In the genomic region with DNA sequence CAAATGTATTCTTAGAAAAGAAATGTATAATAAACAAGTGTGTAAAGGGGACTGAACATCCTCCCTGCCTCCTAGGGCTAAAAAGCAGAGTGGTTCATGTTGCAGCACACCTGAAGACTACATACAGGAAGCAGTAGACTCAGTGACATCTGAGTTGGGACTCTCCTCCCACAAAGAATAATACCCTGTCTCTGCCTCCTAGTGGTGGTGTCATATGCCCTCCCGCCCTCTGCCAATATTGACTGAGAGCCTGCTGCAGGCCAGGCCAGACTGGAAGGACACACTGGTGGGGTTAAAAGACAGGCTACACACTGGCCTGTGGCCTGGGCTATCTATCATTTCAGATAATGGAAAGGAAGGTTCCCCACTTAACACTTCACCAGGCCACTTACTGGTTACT, we compare ENCODE assay signal across 9 mouse cellular contexts. TPM values are rescaled to one million over a fixed set of nuclear protein-coding genes. Genes with fewer than 3 reads are reported as not detected.
DNase-seq lines count a peak whose midpoint lies in the region; ATAC-seq and TF ChIP-seq lines count a peak whose summit lies in the region.
"Had no signal": no experiment of that assay in that cellular context is flagged by ENCODE, and none has a peak within 500 bp of the region (broad histone marks: within the 10 kb centered on the region; RNA-seq: fewer than 3 reads in every experiment).

No protein-coding gene starts in this region.

- H3K36me3 ChIP-seq in kidney, adult 2 months (ENCODE audit: control insufficient read depth, insufficient read depth, low read length), result no peaks in the 10 kb centered on the region
- peaks cover 23% of the 10 kb centered on the region for H3K36me3 ChIP-seq in forebrain, embryonic 12.5 days (replicated peaks)

- TF ChIP-seq POLR2A in kidney, adult 2 months (IDR thresholded peaks at IDR 0.05; ENCODE audit: low read depth, low read length), result no peak

- TF ChIP-seq CTCF in kidney, adult 2 months (conservative IDR thresholded peaks at IDR 0.05; ENCODE audit: insufficient read depth, insufficient read length, low read depth, low read length), result no peak; the same call in 1 of the 2 replicates

- H3K4me3 ChIP-seq in kidney, adult 2 months (ENCODE audit: insufficient read depth, low read depth, low read length), result no peak overlapping the region
- no peak overlapping the region for H3K4me3 ChIP-seq in forebrain, embryonic 12.5 days (replicated peaks)
- H3K4me3 ChIP-seq: forebrain, embryonic 10.5 days had no signal

- no peak overlapping the region for H3K4me2 ChIP-seq in forebrain, embryonic 12.5 days

- peak; percentile 40 for ATAC-seq in megakaryocyte progenitor cell, adult 5-6 weeks (replicated peaks; ENCODE audit: poor library complexity)
- no peak for ATAC-seq in forebrain, embryonic 12.5 days (ENCODE audit: low FRiP score)

- peaks cover 34% of the 10 kb centered on the region; the same call in 1 of the 2 replicates for H3K4me1 ChIP-seq in kidney, adult 2 months (ENCODE audit: control insufficient read depth, insufficient read depth, low read length)
- peaks cover 41% of the 10 kb centered on the region for H3K4me1 ChIP-seq in forebrain, embryonic 12.5 days

- intact Hi-C loops in gastrocnemius, postnatal 36 days (cut with DNase I), result no loop called here

- no peak for DNase-seq in kidney, adult 2 months
- no peak for DNase-seq in kidney, postnatal 4 days
- DNase-seq in CD4-positive helper T cell, adult 2 months (ENCODE audit: low read depth, low spot score), result peak; percentile 47
- DNase-seq in T-cell, adult 2 months (ENCODE audit: low spot score), result peak; percentile 48
- no peak for DNase-seq in frontal cortex, adult 2 months (ENCODE audit: extremely low spot score in 1 of 2, low spot score in 1 of 2)
- DNase-seq in gastrocnemius, postnatal 36 days, result no peak

- H3K9ac ChIP-seq in forebrain, embryonic 12.5 days, result no peak overlapping the region

- H3K27ac ChIP-seq in kidney, adult 2 months (ENCODE audit: insufficient read depth, low read depth, low read length), result peak overlapping the region; percentile 78
- no peak overlapping the region for H3K27ac ChIP-seq in forebrain, embryonic 12.5 days
- H3K27ac ChIP-seq: forebrain, embryonic 10.5 days had no signal

- no peaks in the 10 kb centered on the region for H3K9me3 ChIP-seq in forebrain, embryonic 12.5 days
- H3K9me3 ChIP-seq: forebrain, embryonic 10.5 days had no signal

- WGBS in kidney, adult 2 months, result 87% methylated on average over 1 of the region's 1 CpGs
- WGBS in forebrain, embryonic 12.5 days, result 75% methylated on average over 1 of the region's 1 CpGs

- no peaks in the 10 kb centered on the region for H3K27me3 ChIP-seq in kidney, adult 2 months (replicated peaks; ENCODE audit: control insufficient read depth, insufficient read depth, low read length)
- no peaks in the 10 kb centered on the region for H3K27me3 ChIP-seq in forebrain, embryonic 12.5 days

RNA-seq across cellular contexts. Expression of gene Slc2a1, which starts 7.8 kb away (rescaled TPM):
- polyA plus RNA-seq in kidney, adult 2 months (2012; rRNA removed), result 78.4 and 89.6 TPM in 2 replicates
- 7.7 and 11.5 TPM in 2 replicates for total RNA-seq in megakaryocyte progenitor cell, adult 5-6 weeks (2015)
- total RNA-seq in megakaryocyte progenitor cell, adult 5-6 weeks (2017), result 7.4 and 8.6 TPM in 2 replicates
- polyA plus RNA-seq in frontal cortex, adult 2 months (2012; rRNA removed), result 98.9 and 106 TPM in 2 replicates
- polyA plus RNA-seq in forebrain, embryonic 12.5 days (2016; fragmentation: Nextera tagmentation; extraction: Ambion mirVana), result 110 and 113 TPM in 2 replicates
- total RNA-seq in gastrocnemius, postnatal 36 days (2021), result 1 to 10 TPM; 4.3 to 5.0 TPM

RNA-seq across cellular contexts. Expression of gene Zfp691, which starts 57.7 kb away (rescaled TPM):
- polyA plus RNA-seq in kidney, adult 2 months (2012; rRNA removed), result 16.6 and 19.3 TPM in 2 replicates
- 3.2 and 3.5 TPM in 2 replicates for total RNA-seq in megakaryocyte progenitor cell, adult 5-6 weeks (2015)
- 2.5 and 5.2 TPM in 2 replicates for total RNA-seq in megakaryocyte progenitor cell, adult 5-6 weeks (2017)
- polyA plus RNA-seq in frontal cortex, adult 2 months (2012; rRNA removed), result 7.1 and 8.0 TPM in 2 replicates
- polyA plus RNA-seq in forebrain, embryonic 12.5 days (2016; fragmentation: Nextera tagmentation; extraction: Ambion mirVana), result 7.8 and 9.9 TPM in 2 replicates
- total RNA-seq in gastrocnemius, postnatal 36 days (2021), result 10 to 100 TPM; 15.5 to 16.9 TPM

Comparison
In these comparisons a context has a peak if more than half of its experiments do, and no peak if none do; other contexts are left out.
1. DNase-seq: peak in CD4-positive helper T cell, adult 2 months (single experiment) and T-cell, adult 2 months (single experiment); none in kidney, adult 2 months (single experiment), kidney, postnatal 4 days (0 of 2), frontal cortex, adult 2 months (0 of 2) and gastrocnemius, postnatal 36 days (0 of 2).